Mouse (Mus musculus): ENCODE data around the gene Dnaaf3.
"Not testable (repeated sequence)": the region's sequence is repeated elsewhere in the genome, so short reads cannot be mapped to it uniquely, and the experiment has no call there.

Gene Dnaaf3

GRCm38 (mm10) chr7:4532005-4532729 lies at the start of gene Dnaaf3:
Dnaaf3 (minus strand) TSS chr7:4532453.
- DNase-seq = peak; percentile 75 to 77

GRCm38 (mm10) chr7:4581481-4581880 lies 49.2 kb upstream of the Dnaaf3 start:
- not testable (repeated sequence) for DNase-seq

GRCm38 (mm10) chr7:4572361-4572760 lies 40.1 kb upstream of the Dnaaf3 start:
- not testable (repeated sequence) for DNase-seq

GRCm38 (mm10) chr7:4562660-4563059 lies 30.4 kb upstream of the Dnaaf3 start:
- DNase-seq = no peak

GRCm38 (mm10) chr7:4557167-4557560 lies 24.9 kb upstream of the Dnaaf3 start:
- no peak for DNase-seq

GRCm38 (mm10) chr7:4556256-4557166 lies 24.3 kb upstream of the Dnaaf3 start:
- DNase-seq = peak; percentile 65 to 82

- DNase-seq = no peak
Measured at GRCm38 (mm10) chr7:4547221-4547641, 15.0 kb upstream of the Dnaaf3 start, which contains the start of gene Syt5. Syt5 (minus strand) TSS chr7:4547541.

- DNase-seq = peak; percentile 57 to 77
Measured at GRCm38 (mm10) chr7:4546591-4547131, 14.4 kb upstream of the Dnaaf3 start.

GRCm38 (mm10) chr7:4546050-4546449 lies 13.8 kb upstream of the Dnaaf3 start:
- DNase-seq = no peak

GRCm38 (mm10) chr7:4542013-4542412 lies 9.8 kb upstream of the Dnaaf3 start:
- DNase-seq = no peak

GRCm38 (mm10) chr7:4541344-4541743 lies 9.1 kb upstream of the Dnaaf3 start:
- no peak for DNase-seq

GRCm38 (mm10) chr7:4539019-4539418 lies 6.8 kb upstream of the Dnaaf3 start:
- no peak for DNase-seq

- DNase-seq = no peak
Measured at GRCm38 (mm10) chr7:4537181-4537580, 4.9 kb upstream of the Dnaaf3 start.

- DNase-seq = no peak
Measured at GRCm38 (mm10) chr7:4536369-4536768, 4.1 kb upstream of the Dnaaf3 start.

- DNase-seq = not testable (repeated sequence)
Measured at GRCm38 (mm10) chr7:4530166-4530565, 2.1 kb downstream of the Dnaaf3 start.

- DNase-seq = no peak
Measured at GRCm38 (mm10) chr7:4527302-4527689, 5.0 kb downstream of the Dnaaf3 start.

- peak; percentile 86 for DNase-seq
Measured at GRCm38 (mm10) chr7:4526341-4527301, 5.6 kb downstream of the Dnaaf3 start.

- peak; percentile 53 to 68 for DNase-seq
Measured at GRCm38 (mm10) chr7:4524212-4524922, 7.9 kb downstream of the Dnaaf3 start, which contains the start of gene Tnni3. Tnni3 (minus strand) TSS chr7:4524229.

GRCm38 (mm10) chr7:4523205-4524130 lies 8.8 kb downstream of the Dnaaf3 start:
- DNase-seq = no peak

GRCm38 (mm10) chr7:4522292-4522691 lies 10.0 kb downstream of the Dnaaf3 start:
- DNase-seq = no peak

All from lung, postnatal 4 days (tissue).